Mouse (Mus musculus) heart, postnatal 10 days (tissue): Measurements from ENCODE around the gene Nup210l. TPM values are rescaled to one million over a fixed set of nuclear protein-coding genes. Genes with fewer than 3 reads are reported as not detected.
"Not testable (repeated sequence)": the region's sequence is repeated elsewhere in the genome, so short reads cannot be mapped to it uniquely, and the experiment has no call there.

Source experiments
- DNase-seq, 2 experiments: peaks; one replicate each; pipeline ENCODE4 v3.0.0; 2021
- intact Hi-C: fragments of 180-260 bp; cut with DNase I; formaldehyde crosslinking; loops from one replicate; pipeline ENCODE4 v1.15.1; 2025
- total RNA-seq, 2 experiments: library from RNA; stranded (reverse); gene quantifications; 2 replicates each; pipeline ENCODE4 v1.2.3; 2021

Nup210l gene
- total RNA-seq, 2 experiments from 2014 or later: 0.10 to 0.12 TPM

DNA sequence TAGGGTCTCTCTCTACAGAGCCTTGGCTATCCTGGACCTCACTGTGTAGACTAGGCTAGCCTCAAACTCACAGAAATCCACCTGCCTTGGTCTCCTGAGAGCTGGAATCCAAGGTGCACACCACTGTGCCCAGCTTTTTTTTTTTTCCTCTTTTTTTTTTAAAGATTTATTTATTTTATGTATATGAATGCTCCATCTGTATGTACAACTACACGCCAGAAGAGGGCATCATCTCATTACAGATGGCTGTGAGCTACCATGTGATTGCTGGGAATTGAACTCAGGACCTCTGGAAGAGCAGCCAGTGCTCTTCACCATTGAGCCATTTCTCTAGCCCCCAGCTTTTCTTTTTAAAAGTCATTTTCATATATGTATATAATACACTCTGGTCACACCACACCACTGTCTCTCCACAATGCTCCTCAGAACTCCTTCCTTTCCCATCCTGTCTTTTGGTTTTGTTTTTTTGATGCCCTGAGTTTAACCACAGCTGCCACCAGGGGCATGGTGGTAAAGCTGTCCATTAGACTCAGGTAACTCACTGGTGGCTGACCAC lies 112.0 kb downstream of the Nup210l start:
- intact Hi-C loops: no loop called here
- no peak for DNase-seq

DNA sequence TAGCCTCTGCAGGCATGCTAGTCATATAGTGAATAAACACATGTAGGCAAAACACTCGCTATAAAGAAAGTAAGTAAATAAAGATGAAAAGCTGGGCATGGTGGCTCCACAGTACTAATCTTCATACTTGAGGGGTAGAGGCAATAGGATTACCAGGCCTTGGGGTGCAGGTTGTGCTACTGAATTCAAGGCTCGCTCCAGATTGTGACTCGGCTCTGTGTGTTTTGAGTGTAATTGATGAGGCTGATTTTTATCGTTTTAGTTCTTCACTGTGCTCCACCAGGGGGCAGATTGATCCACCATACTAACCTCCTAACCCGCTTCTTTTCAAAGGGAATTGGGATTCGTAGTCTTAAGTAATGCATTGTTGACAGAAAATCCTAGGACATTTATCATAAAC lies 116.2 kb downstream of the Nup210l start:
- intact Hi-C loops: loop anchor here (1.0 to 2.0 kb wide), 3 partner anchors 27 to 153 kb away; no protein-coding TSS in a partner anchor
- peak; percentile 54 to 67 for DNase-seq

DNA sequence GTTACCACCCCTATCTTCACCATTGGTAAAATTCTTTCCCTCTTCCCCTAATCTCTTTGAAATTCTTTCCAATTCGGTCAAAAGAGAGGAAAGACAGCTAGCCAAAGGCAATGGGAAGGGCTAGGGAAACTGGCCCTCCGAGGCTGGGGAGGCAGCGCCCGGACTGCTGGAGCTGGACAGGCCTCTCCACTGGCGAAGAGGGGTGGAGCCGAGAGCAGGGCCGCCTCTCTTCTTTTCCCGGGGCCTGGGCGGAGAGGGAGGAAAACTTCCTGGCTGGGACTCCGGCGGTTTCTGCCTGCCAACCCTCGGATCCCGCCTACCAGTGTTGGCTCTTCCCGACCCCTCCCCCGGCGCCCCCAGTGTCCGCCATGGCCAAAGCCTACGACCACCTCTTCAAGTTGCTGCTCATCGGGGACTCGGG lies 116.6 kb downstream of the Nup210l start:
- intact Hi-C loops: loop anchor here (1.0 to 2.0 kb wide), 3 partner anchors 26 to 153 kb away; no protein-coding TSS in a partner anchor
- DNase-seq: peak; percentile 87

- intact Hi-C loops: loop anchor here (2.0 kb wide), 2 partner anchors 26 to 36 kb away; no protein-coding TSS in a partner anchor
Measured at GRCm38 (mm10) chr3:90221123-90221522, 117.2 kb downstream of the Nup210l start.

GRCm38 (mm10) chr3:90222455-90222854 lies 118.5 kb downstream of the Nup210l start:
- DNase-seq: no peak
- intact Hi-C loops: no loop called here

More at GRCm38 (mm10) chr3:90221123-90221522, 117.2 kb downstream of the Nup210l start:
- peak in 1 of 2 experiments; percentile 12 for DNase-seq

DNA sequence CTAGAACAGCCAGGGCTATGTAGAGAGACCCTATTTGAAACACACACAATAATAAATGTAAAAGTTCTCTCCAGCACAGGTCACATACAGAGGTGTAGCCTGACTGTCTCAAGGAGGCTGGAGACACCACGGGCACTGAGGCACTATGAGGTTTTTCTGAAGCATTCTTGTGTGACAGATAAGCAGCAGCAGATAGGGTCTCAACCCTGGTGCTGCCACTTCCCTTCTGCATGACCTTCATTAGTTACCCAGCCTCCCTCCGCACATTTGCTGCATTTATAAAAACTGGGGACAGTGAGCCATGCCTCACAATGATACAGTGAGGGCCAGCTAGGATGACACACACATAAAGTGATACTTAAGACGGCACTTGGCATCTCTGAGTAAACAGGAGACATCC lies 119.0 kb downstream of the Nup210l start:
- no peak for DNase-seq
- intact Hi-C loops: no loop called here

DNA sequence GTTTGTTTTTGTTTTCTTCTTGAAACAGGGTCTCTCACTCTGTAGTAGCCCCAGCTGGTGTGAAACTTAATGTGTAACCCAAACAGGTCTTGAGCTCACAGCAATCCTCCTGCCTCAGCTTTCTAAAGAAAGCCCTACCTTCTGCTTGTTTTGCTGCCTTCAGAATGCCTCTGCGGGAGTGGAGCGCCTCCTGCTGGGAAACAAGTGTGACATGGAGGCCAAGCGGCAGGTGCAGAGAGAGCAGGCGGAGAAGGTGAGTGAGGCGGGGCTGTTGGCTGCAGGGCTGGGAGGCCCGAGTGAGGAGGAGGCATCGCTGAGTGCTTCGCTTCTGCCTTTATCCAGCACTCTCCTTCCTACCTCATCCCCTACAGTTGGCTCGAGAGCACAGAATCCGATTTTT lies 120.4 kb downstream of the Nup210l start:
- intact Hi-C loops: no loop called here
- no peak for DNase-seq

DNA sequence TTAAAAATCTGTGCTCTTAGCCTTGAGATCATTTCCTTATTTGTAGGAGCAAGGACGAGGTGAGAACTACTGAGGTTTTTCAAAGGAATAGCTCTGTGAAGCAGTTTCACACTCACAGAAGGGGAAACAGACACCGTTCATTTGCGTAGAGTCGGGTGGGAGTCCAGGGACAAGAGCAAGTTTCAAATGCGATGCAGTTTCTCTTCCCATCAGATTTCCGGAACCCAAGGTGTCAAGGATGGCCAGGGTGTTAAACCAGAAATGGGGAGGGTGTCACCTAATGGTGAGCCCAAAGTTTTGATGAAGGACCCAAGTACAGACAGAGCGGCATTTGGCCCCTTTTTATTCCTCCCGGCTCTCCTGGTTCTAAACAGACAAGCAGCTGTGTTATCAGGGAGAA lies 127.1 kb downstream of the Nup210l start:
- no peak for DNase-seq
- intact Hi-C loops: no loop called here

DNA sequence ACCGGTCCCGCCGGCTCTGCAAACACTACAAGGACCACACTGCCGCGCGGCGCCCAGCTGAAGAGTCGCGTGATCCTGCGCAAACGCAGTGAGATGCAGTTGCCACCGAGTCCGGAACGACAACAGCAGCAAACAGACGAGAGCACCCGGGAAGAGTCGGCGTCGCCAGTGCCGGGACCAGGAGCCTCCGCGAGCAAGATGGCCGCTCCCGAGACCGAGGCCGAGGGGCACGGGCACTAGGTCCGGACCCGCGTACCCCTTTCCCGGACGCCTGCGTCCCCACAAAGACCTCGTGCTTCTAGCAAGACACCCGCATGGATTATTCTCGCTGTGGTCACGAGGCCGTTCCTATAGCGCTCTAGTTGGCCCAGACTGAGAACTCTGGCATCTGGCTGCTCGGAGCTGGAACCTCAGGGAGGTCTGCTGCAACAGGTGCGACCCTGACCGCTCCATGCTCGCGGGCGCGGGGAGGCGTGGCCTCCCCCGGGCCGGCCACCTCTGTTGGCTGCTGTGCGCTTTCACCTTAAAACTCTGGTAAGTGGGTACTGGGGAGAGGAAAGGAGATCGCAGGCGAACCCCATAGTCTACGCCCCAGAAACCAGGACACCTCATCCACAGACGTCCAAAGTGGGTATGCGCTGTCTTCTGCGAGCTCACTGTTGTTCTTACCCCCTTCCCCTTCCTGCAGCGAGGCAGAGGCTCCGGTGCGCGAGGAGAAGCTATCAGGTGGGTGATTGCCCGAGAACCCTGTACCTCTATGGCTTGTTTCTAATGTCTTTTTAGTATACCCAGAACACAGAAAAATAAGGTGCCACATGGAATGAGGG lies 127.8 kb downstream of the Nup210l start, which contains the start of gene Jtb:
Gene Jtb, plus strand, starts transcription at position 91 of the 827 bp plus-strand sequence.
- peak; percentile 95 to 96 for DNase-seq
- intact Hi-C loops: loop anchor here (2.0 kb wide), 1 partner anchor 17 kb away; the partner anchor contains the start of gene Slc39a1

DNA sequence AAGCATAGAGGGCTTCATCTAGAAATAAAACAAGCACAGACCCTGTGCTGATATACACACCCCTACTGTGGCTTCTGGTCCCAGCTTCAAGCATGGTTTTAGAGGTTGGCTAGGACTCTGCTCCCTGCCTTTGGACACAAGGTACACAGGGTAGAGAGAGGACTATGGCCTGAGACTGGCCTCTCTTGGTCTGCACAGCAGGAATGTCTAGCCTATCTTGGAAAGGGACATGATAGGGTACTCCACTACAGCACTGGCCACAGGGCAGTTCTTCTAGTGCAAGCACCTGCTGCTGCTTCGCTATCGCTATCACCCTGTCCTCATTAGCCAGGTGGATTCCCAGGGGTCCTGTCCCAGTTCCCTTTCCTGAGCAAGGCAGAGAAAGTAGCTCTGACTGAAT lies 137.3 kb downstream of the Nup210l start:
- intact Hi-C loops: no loop called here

DNA sequence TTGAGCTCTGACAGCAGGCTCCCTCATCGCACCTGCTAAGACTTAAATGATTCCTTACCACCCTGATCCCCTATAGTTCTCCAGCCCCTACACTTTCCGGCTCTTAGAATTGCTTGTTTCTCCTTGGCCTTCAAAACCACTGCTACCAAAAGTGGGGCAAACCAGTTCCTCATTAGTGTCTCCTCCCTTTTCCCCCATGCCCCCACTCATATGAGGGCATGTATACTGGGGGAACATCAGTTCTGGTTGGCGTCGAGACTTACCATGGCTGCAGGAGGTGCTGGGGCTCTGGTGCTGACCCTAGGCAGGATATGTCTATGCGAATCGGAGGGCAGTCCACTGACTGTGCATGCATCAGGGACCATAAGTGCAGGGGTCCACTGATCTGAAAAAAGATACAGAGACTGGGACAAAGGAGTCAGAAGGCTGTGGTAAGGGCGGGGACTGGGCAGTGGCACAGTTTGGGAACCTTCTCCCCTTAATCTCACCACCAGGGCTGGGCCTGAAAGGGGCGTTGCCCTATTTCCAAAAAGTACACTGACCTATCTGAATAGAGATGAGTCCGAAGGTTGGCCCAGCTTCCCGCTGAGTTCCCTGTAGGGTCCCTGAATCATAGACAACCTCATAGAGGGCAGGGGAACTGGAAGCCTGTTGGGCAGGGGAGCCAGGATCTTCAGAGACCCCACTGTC lies 137.9 kb downstream of the Nup210l start:
- intact Hi-C loops: no loop called here
- no peak for DNase-seq

More for the DNA sequence above, 137.3 kb downstream of the Nup210l start:
- DNase-seq: no peak

DNA sequence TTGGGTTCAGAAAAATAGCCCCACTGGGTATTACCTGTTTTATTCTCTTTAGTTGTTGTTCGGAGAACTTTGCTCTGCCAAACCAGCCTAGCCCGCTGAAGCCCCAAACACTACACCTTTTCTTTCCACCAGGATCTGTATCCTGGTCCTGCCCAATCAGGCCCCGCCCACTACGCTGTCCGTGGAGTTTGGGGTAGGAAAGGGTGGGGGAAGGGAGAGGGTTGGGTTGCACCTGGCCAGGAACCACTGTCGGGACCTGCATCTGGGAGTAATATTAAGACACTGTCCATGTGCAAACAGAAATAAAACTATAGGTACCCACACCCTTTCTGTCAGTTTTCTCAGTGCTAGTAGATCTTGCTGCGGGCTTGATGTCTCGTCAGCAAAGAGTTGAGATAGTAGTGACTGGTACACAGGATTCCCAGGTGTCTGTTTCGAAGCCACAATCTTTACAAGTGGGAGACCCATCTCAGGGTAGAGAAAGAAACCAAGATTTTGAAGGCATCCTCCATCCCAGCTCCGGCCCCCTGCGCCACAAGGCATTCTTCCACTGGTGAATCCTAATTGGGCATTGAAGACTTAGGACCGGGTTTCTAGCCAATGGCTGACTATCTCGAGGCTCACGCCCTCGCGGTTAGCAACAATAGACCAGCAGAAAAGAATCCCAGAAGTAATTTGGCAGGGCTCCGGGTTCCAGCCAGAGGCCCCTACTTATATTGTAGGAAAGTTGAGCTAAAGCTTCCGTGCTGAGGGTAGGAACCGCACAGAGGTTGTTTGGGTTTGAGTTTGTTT lies 139.2 kb downstream of the Nup210l start, which contains the start of gene Creb3l4:
Gene Creb3l4, minus strand, starts transcription at position 529 of the 792 bp plus-strand sequence.
- DNase-seq: peak; percentile 68 to 75
- intact Hi-C loops: no loop called here

DNA sequence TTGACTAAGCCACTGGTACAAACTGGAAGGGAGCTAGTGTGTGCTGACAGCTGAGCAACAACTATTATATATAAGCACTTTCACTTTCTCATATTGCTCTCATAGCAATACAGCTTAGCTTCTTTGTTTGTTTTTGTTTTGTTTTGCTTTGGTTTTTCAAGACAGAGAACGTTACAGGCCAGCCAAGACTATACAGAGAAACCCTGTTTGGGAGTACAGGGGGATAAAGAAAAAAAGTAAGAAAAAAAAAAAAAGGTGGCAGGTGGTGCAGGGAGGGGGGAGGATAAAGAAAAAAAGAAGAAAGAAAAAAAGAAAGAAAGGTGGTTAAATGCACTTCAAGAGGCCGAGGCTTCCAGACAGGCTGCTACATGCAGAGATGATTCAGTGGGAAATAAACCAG lies 141.5 kb downstream of the Nup210l start:
- intact Hi-C loops: no loop called here
- DNase-seq: no peak

GRCm38 (mm10) chr3:90247630-90247959 lies 143.7 kb downstream of the Nup210l start:
- intact Hi-C loops: loop anchor here (2.0 kb wide), 1 partner anchor 27 kb away; no protein-coding TSS in a partner anchor
- DNase-seq: no peak

GRCm38 (mm10) chr3:90247960-90248745 lies 144.2 kb downstream of the Nup210l start, which contains the start of gene Slc39a1:
Slc39a1 (plus strand) TSS chr3:90248172.
- peak; percentile 96 to 97 for DNase-seq
- intact Hi-C loops: loop anchor here (2.0 kb wide), 2 partner anchors 15 to 27 kb away; no protein-coding TSS in a partner anchor

DNA sequence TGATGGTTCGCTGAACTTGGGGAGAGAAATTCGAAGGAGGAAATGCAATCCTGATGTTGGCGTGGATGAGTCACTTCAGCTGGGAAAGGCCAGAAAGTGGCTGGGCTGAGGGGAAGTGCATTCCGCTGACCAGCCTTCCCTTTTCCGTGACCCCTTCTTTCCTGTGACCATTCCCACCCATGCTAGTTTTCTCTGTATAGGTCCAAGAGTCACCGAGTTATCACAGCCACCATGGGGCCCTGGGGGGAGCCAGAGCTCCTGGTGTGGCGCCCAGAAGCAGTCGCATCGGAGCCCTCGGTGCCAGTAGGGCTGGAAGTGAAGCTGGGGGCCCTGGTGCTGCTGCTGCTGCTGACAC lies 144.8 kb downstream of the Nup210l start:
- peak; percentile 68 to 69 for DNase-seq
- intact Hi-C loops: loop anchor here (2.0 kb wide), 1 partner anchor 16 kb away; no protein-coding TSS in a partner anchor

GRCm38 (mm10) chr3:90250791-90251190 lies 146.9 kb downstream of the Nup210l start:
- intact Hi-C loops: no loop called here
- DNase-seq: peak in 1 of 2 experiments; percentile 19

- intact Hi-C loops, DNase-seq: not testable (repeated sequence)
Measured at GRCm38 (mm10) chr3:90251731-90252226, 147.8 kb downstream of the Nup210l start.

GRCm38 (mm10) chr3:90252659-90253058 lies 148.7 kb downstream of the Nup210l start:
- DNase-seq: peak in 1 of 2 experiments; percentile 24
- intact Hi-C loops: not testable (repeated sequence)
